Mouse (Mus musculus) Muller cell, postnatal 12 days (primary cell): ENCODE data around the gene Commd6.
"Not testable (repeated sequence)": the region's sequence is repeated elsewhere in the genome, so short reads cannot be mapped to it uniquely, and the experiment has no call there.

Experiments
- DNase-seq: peaks from one replicate; pipeline ENCODE4 v3.0.0-alpha.2; 2015; ENCODE audit errors: inconsistent ontology term

Gene Commd6

DNA sequence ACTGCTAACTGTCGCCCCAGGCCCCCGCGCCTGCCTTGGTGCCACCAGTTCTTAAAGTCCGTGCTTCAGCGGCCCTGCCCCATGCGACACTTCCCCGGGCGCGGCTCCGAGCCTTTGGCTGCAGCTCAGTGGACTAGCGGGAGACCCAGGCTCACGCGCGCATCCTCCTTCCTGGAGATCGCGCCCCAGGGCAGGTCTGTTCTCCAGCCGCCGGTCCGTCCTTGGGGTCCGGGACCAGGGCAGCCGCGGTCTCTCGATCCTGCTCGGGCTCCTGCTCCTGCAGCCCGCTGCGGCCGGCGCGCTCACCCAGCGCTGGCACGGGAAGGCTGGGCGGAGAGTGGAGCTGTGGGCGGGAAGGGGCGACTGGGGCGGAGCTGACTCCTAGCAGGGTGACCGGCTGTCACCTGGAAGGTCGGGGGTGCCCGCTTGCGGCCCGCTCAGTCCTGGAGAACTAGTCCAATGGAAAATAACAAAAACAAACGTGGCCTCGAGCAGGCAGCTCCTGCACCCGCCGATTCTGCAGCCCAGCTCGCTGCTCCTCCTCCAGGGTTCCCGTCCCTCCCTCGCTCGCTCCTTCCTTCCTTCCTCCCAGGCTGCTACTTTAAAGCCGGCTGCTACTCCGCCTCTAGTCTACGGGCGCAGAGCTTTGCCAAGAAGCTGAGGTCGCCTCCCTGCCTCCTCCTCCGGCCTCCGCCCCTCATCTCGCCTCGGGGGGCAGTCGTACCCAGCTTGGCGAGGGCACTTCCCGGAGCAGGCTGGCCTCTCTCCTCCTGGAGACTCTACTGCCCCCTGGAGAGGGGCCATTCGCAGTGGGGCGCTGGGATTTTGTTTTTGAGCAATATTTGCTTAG, 31.7 kb downstream of the Commd6 start, which contains the start of gene Tbc1d4:
Tbc1d4 (minus strand) TSS at position 673 of the 850 bp plus-strand sequence.
- peak; percentile 88 for DNase-seq

DNA sequence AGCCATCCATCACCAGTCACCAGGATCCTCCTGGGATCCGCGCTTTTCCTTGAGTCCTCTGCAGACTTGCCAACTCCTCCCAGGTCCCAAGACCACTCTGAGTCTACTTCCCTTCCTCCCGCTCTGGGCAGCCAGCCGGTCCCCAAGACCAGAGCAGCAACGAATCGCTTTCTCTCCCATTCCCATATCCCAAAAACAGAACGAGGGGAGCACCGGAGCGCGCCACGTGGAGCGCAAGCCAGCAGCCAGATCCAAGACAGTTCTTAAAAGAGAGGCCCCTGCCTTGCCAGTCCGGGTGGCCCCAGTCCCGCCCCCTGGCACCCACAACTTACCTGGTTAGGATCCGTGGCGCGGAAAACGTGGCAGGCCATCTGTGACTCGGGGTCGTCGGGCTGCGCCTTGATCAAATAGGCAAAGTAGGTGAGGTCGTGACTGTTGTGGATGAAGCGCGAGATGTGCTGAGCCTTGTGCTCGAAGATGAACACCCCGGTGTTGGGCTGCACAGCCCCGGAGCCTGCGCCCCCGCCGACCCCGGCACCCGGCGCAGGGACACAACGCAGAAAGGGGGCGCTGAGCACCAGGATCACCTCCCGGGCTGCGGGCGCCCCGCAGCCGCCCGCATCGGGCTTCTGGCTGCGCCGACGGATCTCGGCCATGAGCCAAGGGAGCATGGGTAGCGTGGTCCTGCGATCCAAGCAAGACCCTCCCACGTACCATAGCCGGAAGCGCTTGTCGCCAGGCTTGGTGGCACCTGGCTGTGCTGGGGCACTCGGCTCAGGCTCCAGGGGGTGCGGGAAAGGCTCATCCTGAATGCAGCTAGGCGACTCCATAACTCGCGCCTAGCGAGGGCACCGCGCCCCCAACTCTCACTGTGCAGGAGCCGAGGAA, 32.6 kb downstream of the Commd6 start:
- DNase-seq: peak; percentile 56

DNA sequence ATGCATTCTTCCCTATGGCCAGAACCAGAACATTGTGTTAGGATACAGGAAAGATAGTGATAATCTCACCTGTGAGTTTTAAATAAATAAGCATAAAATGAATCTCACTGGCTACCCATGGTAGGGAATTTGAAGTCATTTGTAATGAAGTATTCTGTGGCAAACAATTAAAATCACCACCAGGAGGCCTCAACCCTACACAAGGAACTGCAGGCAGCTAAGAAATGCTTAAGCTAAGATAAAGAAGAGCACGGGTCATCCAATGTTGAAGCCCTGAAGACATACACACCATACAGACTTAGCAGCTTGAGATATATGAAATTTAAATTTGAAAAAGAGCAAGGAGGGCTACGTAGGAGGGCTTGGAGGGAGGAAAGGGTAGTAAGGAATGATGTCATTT, 34.6 kb downstream of the Commd6 start:
- DNase-seq: no peak

DNA sequence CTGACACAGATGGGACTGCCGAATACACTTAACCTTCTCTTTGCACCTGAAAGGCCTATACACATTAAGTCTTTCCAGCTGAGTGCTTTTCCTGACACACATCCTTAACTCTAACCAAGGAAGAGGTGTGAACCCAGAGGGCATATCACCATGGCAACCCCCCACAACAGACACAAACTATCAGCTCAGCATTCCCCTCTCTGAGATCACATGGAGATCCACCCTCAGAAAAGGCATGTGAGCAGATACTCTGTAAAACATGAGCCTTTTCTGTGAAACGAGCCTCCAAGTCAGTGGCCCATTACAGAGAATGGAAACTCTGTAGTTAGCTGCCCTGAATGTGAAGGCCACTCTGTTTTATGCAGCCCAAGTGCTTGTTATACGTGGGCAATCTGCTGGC, 37.6 kb downstream of the Commd6 start:
- no peak for DNase-seq

DNA sequence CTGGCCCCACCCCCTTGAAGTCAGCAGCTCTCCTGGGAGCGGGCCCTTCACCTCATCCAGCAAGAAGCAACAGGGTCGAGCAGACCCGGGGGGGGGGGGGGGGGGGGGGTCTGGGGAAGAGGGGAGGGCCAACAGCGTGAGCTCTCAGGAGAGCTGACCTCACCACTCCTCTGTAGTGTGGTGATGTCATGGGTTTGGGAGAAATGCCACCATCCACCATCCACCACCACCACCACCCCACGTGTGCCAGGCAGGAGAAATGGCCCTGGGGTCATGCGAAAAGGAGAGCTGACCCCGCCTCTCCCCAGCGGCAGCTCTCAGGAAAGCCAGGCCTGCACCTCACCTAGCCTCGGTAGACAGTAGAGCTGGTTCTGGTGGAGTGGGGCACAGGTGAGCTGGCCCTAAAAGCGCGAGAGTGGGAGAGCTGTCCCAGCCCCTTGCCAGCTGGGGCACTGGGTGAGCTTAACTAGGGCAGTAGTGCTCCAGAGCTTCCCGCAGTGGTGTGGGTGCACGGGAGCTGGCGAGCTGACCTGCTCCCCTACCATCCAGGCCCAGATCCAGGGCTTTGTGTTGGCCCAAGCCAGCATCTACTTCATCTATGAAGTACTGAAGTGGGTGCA, 43.3 kb downstream of the Commd6 start:
- DNase-seq: no peak

DNA sequence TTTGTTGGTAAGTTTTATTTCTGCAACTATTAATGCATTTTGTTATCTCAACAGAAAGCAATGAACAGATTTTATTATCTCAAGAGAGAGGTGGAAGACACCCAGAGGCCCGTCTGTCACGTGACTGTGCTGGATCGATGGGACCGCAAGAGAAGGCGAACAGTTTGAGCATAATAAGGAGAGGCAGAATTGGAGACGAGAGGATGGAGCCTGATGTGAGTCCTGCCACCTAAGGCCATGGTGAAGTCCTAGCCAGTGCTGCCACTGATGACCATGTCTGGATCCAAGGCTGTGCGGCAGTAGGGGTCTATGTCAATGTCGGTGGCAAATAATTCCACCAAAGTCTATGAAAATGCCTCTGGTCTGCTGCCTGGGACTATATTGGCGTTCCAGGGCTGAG, 43.8 kb downstream of the Commd6 start:
- no peak for DNase-seq

DNA sequence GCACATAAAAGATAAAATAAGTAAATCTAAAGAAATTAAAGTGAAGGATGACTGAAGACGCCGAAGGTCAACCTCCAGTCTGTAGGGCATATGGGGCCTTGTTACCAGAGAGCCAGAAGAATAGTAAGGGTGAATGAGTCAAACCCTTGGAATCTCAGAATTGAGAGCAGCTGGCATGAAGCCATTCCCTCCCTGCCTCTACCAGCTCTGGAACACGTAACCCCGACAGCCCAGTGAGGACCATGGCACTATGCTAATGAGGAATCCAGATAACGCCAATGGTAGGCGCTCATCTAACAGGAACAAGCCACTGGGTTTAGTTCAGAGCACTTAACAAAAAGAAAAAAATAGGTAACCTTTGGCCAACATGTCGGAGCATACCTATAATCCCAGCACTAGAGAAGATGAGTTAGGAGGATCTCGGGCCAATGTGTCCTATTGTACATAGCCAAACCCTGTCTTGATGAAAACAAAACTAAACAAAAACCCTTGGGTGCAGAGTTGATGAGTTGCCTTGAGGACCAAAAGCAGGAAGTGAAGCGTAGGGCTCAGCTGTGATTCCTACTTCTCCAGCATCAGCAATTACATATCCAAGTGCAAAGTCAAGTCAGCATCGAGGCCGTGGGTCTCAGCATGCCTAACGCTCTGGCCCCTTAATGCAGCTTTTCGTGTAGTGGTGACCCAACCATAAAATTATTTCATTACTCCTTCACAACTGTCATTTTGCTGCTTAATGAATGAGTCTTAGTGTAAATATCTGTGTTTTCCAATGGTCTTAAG, 45.0 kb downstream of the Commd6 start:
- DNase-seq: no peak

DNA sequence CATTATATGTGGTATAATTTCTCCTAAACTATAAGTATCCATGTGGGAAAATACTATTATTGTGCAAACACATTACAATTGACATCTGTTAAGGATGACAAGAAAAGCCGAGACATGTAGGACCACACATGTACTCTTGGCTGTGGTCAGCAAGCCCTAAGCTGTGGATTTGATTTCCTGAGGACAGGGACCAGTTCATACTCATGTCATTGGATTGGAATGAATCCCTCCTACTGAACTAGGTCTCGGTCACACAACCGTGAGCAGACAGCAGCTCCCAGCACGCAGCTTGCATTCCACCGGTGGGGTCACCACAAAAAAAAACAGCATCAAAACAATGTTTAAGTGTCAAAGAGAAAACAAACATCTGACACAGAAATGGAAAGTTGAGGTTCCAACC, 46.5 kb downstream of the Commd6 start:
- DNase-seq: no peak

DNA sequence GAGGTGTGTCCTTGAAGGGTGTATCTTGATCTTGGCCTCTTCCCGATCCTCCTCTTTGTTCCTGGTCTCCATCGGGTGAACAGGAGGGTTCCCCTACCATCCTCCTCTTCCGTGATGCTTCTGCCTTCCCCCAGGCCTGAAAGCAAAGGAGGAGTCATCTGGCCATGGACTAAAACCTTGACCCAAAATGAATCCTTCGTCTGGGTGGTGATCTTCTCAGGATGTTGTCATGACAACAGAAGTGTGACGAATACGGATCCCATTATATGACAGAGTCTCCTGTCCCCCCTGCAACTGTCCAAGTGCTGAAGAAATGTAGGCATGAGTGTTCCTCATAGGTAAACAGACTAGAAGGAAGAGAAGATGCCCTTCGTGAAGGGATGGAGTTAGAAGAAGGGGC, 47.1 kb downstream of the Commd6 start:
- DNase-seq: no peak

DNA sequence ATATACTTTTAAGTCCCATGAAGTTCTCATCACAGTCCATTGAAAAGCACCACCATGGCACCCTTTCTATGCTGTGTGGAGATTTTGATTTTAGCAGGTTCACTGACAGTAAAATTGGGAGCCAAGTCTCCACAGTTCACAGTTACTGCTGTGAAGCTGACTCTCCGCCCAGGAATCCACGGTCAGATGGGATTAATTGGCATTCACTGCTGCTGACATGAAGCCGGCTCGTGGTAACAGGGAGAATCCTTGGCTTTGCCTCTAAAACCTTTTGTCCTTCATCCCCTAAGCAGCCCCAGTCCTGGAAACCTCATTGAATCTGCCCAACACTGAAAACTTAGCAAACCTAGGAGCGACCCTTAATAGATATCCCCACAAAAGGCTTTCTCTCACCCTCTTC, 49.4 kb downstream of the Commd6 start:
- DNase-seq: peak; percentile 73

DNA sequence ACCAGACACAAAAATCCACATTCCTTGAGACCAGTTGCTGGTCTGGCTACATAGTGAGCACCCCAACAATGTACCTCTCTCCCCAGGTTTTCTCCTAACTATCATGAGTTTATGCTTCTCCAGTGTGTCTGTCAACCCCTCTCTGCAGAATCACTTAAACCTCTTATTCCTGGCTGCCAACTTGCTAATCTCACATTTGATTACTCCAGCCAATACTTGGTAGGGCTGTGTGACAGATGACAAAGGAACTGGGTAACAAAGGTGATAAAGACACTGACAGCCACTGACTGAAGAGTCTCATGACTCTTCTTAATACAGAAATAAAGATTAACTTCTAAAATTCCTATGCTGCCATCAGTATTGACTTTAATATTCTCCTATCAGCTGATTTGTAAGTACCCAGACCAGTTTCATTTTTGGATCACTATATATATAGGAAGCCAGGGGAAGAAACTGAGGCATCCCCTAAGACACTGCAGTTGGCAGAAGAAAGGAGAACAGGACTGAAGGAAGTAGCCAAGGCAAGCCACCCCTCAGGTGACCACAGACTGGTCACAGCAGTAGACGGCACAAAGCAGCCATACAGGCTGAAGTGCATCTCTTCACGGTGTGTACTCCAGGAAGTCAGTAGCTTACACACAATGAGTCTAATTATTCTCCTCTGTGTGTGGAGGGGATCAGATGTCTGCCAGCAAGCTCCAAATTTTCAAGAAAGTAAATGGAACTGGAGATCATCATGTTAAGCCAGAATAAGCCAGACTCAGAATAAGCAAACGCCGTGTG, 52.1 kb downstream of the Commd6 start:
- DNase-seq: not testable (repeated sequence)

DNA sequence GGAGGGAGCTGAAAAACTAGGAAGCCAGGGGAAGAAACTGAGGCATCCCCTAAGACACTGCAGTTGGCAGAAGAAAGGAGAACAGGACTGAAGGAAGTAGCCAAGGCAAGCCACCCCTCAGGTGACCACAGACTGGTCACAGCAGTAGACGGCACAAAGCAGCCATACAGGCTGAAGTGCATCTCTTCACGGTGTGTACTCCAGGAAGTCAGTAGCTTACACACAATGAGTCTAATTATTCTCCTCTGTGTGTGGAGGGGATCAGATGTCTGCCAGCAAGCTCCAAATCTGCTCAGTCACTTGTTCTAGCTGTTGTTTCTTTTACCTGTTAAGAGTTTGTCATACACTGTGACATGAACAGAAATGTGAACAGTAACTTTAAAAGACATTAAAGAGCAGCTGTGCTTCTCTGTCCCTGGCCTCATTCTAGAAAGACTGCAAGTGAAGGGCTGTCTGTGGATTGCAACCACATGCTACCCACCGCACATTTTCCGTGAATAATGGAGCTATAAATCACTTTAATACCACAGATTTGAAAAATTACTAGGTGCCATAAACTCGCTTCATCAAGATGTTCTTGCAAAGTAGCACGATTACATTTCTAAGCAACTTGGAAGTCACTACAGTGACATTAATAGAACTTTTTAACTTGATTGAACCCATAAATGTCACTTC, 53.0 kb downstream of the Commd6 start:
- DNase-seq: not testable (repeated sequence)

DNA sequence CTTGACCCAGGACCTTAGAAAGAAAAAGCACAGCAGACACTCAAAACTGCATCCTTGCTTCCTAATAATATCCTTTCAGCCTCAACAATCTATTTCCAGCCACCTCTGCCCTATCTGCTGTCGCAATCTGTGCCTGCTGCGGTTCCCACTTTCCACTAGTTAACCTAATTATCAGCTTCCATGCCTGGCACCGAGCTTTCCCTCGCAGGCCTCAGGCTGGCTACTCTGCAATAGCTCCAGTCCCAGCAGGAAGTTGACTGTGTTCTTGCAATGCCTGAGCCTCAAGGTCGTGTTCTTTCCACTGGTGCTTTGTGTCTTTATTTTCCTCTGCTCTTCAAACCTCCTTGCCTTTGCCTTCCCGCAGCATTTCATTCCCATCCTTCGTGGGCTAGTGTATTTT, 54.4 kb downstream of the Commd6 start:
- peak; percentile 18 for DNase-seq
